Mouse (Mus musculus): Measurements from ENCODE around the gene Aacs. TPM values are rescaled to one million over a fixed set of nuclear protein-coding genes. Genes with fewer than 3 reads are reported as not detected.

Aacs gene
- polyA plus RNA-seq, 1 experiment from 2014 or later: 37.7 TPM

- H3K4me3 ChIP-seq (ENCODE audit: low read depth, low read length): peak overlapping the region; percentile 94
- DNase-seq (ENCODE audit: low spot score): peak; percentile 6
- no peaks in the 10 kb centered on the region for H3K27me3 ChIP-seq (replicated peaks; ENCODE audit: control insufficient read depth, insufficient read depth, low read length)
- no peaks in the 10 kb centered on the region for H3K9me3 ChIP-seq (ENCODE audit: control insufficient read depth, low read length)
- H3K4me1 ChIP-seq (ENCODE audit: control insufficient read depth, insufficient read depth, low read length): peaks cover 4% of the 10 kb centered on the region
- peak; percentile 5; the same call in 1 of the 2 replicates for ATAC-seq (ENCODE audit: low read depth)
- peak overlapping the region; percentile 89 for H3K4me2 ChIP-seq (ENCODE audit: low read depth, low read length)
- H3K9ac ChIP-seq (ENCODE audit: low read depth, low read length): peak overlapping the region; percentile 89
- no peaks in the 10 kb centered on the region for H3K36me3 ChIP-seq (ENCODE audit: control insufficient read depth, insufficient read depth, low read length)
- 20% methylated on average over 25 of the region's 27 CpGs for WGBS
- H3K27ac ChIP-seq (replicated peaks; ENCODE audit: low read depth, low read length): peak overlapping the region; percentile 67; the same call in 1 of the 2 replicates
These were observed 33.2 kb upstream of the Aacs start for GRCm38 (mm10) chr5:125442136-125442995.

- Histone ChIP-seq H3K27ac (replicated peaks; ENCODE audit: low read depth, low read length) (no peak overlapping the region), H3K4me2 (ENCODE audit: low read depth, low read length) (no peak overlapping the region), H3K36me3 (ENCODE audit: control insufficient read depth, insufficient read depth, low read length) (no peaks in the 10 kb centered on the region), H3K4me1 (ENCODE audit: control insufficient read depth, insufficient read depth, low read length) (peaks cover 4% of the 10 kb centered on the region), H3K4me3 (ENCODE audit: low read depth, low read length) (no peak overlapping the region), H3K27me3 (replicated peaks; ENCODE audit: control insufficient read depth, insufficient read depth, low read length) (no peaks in the 10 kb centered on the region), H3K9me3 (ENCODE audit: control insufficient read depth, low read length) (no peaks in the 10 kb centered on the region), H3K9ac (ENCODE audit: low read depth, low read length) (no peak overlapping the region)
- ATAC-seq (ENCODE audit: low read depth): no peak
- DNase-seq (ENCODE audit: low spot score): no peak
- 87% methylated on average over 5 of the region's 5 CpGs for WGBS
These were observed 32.3 kb upstream of the Aacs start for GRCm38 (mm10) chr5:125443335-125443734.

GRCm38 (mm10) chr5:125443915-125444314 lies 31.7 kb upstream of the Aacs start:
- 76% methylated on average over 3 of the region's 3 CpGs for WGBS
- Histone ChIP-seq H3K4me3 (ENCODE audit: low read depth, low read length) (no peak overlapping the region), H3K9me3 (ENCODE audit: control insufficient read depth, low read length) (no peaks in the 10 kb centered on the region), H3K27me3 (replicated peaks; ENCODE audit: control insufficient read depth, insufficient read depth, low read length) (no peaks in the 10 kb centered on the region), H3K36me3 (ENCODE audit: control insufficient read depth, insufficient read depth, low read length) (no peaks in the 10 kb centered on the region), H3K4me2 (ENCODE audit: low read depth, low read length) (no peak overlapping the region), H3K4me1 (ENCODE audit: control insufficient read depth, insufficient read depth, low read length) (peaks cover 4% of the 10 kb centered on the region), H3K27ac (replicated peaks; ENCODE audit: low read depth, low read length) (no peak overlapping the region), H3K9ac (ENCODE audit: low read depth, low read length) (no peak overlapping the region)
- ATAC-seq (ENCODE audit: low read depth): no peak
- DNase-seq (ENCODE audit: low spot score): no peak

- Histone ChIP-seq H3K27me3 (replicated peaks; ENCODE audit: control insufficient read depth, insufficient read depth, low read length) (no peaks in the 10 kb centered on the region), H3K4me1 (ENCODE audit: control insufficient read depth, insufficient read depth, low read length) (peaks cover 4% of the 10 kb centered on the region), H3K27ac (replicated peaks; ENCODE audit: low read depth, low read length) (no peak overlapping the region), H3K4me2 (ENCODE audit: low read depth, low read length) (no peak overlapping the region), H3K36me3 (ENCODE audit: control insufficient read depth, insufficient read depth, low read length) (no peaks in the 10 kb centered on the region), H3K9me3 (ENCODE audit: control insufficient read depth, low read length) (no peaks in the 10 kb centered on the region), H3K4me3 (ENCODE audit: low read depth, low read length) (no peak overlapping the region), H3K9ac (ENCODE audit: low read depth, low read length) (no peak overlapping the region)
- no peak for DNase-seq (ENCODE audit: low spot score)
- ATAC-seq (ENCODE audit: low read depth): no peak
- WGBS: 91% methylated on average over 4 of the region's 4 CpGs
These were observed 31.1 kb upstream of the Aacs start for GRCm38 (mm10) chr5:125444554-125444953.

- Histone ChIP-seq H3K9ac (ENCODE audit: low read depth, low read length) (no peak overlapping the region), H3K4me2 (ENCODE audit: low read depth, low read length) (no peak overlapping the region), H3K9me3 (ENCODE audit: control insufficient read depth, low read length) (no peaks in the 10 kb centered on the region), H3K27me3 (replicated peaks; ENCODE audit: control insufficient read depth, insufficient read depth, low read length) (no peaks in the 10 kb centered on the region), H3K4me1 (ENCODE audit: control insufficient read depth, insufficient read depth, low read length) (peaks cover 4% of the 10 kb centered on the region), H3K27ac (replicated peaks; ENCODE audit: low read depth, low read length) (no peak overlapping the region), H3K36me3 (ENCODE audit: control insufficient read depth, insufficient read depth, low read length) (no peaks in the 10 kb centered on the region), H3K4me3 (ENCODE audit: low read depth, low read length) (no peak overlapping the region)
- 79% methylated on average over 7 of the region's 7 CpGs for WGBS
- ATAC-seq (ENCODE audit: low read depth): no peak
- no peak for DNase-seq (ENCODE audit: low spot score)
These were observed 29.3 kb upstream of the Aacs start for GRCm38 (mm10) chr5:125446344-125446743.

- WGBS: 89% methylated on average over 3 of the region's 3 CpGs
- Histone ChIP-seq H3K36me3 (ENCODE audit: control insufficient read depth, insufficient read depth, low read length) (peaks cover 6% of the 10 kb centered on the region; the same call in 1 of the 2 replicates), H3K4me2 (ENCODE audit: low read depth, low read length) (no peak overlapping the region), H3K9me3 (ENCODE audit: control insufficient read depth, low read length) (no peaks in the 10 kb centered on the region), H3K4me3 (ENCODE audit: low read depth, low read length) (no peak overlapping the region), H3K9ac (ENCODE audit: low read depth, low read length) (no peak overlapping the region), H3K27ac (replicated peaks; ENCODE audit: low read depth, low read length) (no peak overlapping the region), H3K27me3 (replicated peaks; ENCODE audit: control insufficient read depth, insufficient read depth, low read length) (no peaks in the 10 kb centered on the region), H3K4me1 (ENCODE audit: control insufficient read depth, insufficient read depth, low read length) (no peaks in the 10 kb centered on the region)
- no peak for DNase-seq (ENCODE audit: low spot score)
- ATAC-seq (ENCODE audit: low read depth): no peak
These were observed 27.6 kb upstream of the Aacs start for GRCm38 (mm10) chr5:125448026-125448425.

- Histone ChIP-seq H3K9ac (ENCODE audit: low read depth, low read length) (no peak overlapping the region), H3K4me2 (ENCODE audit: low read depth, low read length) (no peak overlapping the region), H3K9me3 (ENCODE audit: control insufficient read depth, low read length) (no peaks in the 10 kb centered on the region), H3K27ac (replicated peaks; ENCODE audit: low read depth, low read length) (no peak overlapping the region), H3K36me3 (ENCODE audit: control insufficient read depth, insufficient read depth, low read length) (peaks cover 6% of the 10 kb centered on the region; the same call in 1 of the 2 replicates), H3K4me3 (ENCODE audit: low read depth, low read length) (no peak overlapping the region), H3K4me1 (ENCODE audit: control insufficient read depth, insufficient read depth, low read length) (no peaks in the 10 kb centered on the region), H3K27me3 (replicated peaks; ENCODE audit: control insufficient read depth, insufficient read depth, low read length) (no peaks in the 10 kb centered on the region)
- DNase-seq (ENCODE audit: low spot score): no peak
- no peak for ATAC-seq (ENCODE audit: low read depth)
- WGBS: 90% methylated on average over 4 of the region's 4 CpGs
These were observed 27.0 kb upstream of the Aacs start for GRCm38 (mm10) chr5:125448631-125449030.

- H3K27me3 ChIP-seq (replicated peaks; ENCODE audit: control insufficient read depth, insufficient read depth, low read length): no peaks in the 10 kb centered on the region
- DNase-seq (ENCODE audit: low spot score): no peak
- no peak overlapping the region for H3K27ac ChIP-seq (replicated peaks; ENCODE audit: low read depth, low read length)
- H3K4me1 ChIP-seq (ENCODE audit: control insufficient read depth, insufficient read depth, low read length): no peaks in the 10 kb centered on the region
- no peak overlapping the region for H3K9ac ChIP-seq (ENCODE audit: low read depth, low read length)
- peaks cover 10% of the 10 kb centered on the region; the same call in 1 of the 2 replicates for H3K36me3 ChIP-seq (ENCODE audit: control insufficient read depth, insufficient read depth, low read length)
- 71% methylated on average over 5 of the region's 5 CpGs for WGBS
- H3K4me2 ChIP-seq (ENCODE audit: low read depth, low read length): no peak overlapping the region
- no peaks in the 10 kb centered on the region for H3K9me3 ChIP-seq (ENCODE audit: control insufficient read depth, low read length)
- ATAC-seq (ENCODE audit: low read depth): no peak
- H3K4me3 ChIP-seq (ENCODE audit: low read depth, low read length): no peak overlapping the region
These were observed 26.3 kb upstream of the Aacs start for GRCm38 (mm10) chr5:125449306-125449705.

GRCm38 (mm10) chr5:125452573-125452972 lies 23.0 kb upstream of the Aacs start:
- no peak for ATAC-seq (ENCODE audit: low read depth)
- peaks cover 34% of the 10 kb centered on the region for H3K36me3 ChIP-seq (ENCODE audit: control insufficient read depth, insufficient read depth, low read length)
- H3K9ac ChIP-seq (ENCODE audit: low read depth, low read length): no peak overlapping the region
- no peak for DNase-seq (ENCODE audit: low spot score)
- no peak overlapping the region for H3K27ac ChIP-seq (replicated peaks; ENCODE audit: low read depth, low read length)
- no peaks in the 10 kb centered on the region for H3K4me1 ChIP-seq (ENCODE audit: control insufficient read depth, insufficient read depth, low read length)
- WGBS: 89% methylated on average over 9 of the region's 9 CpGs
- no peak overlapping the region for H3K4me2 ChIP-seq (ENCODE audit: low read depth, low read length)
- H3K9me3 ChIP-seq (ENCODE audit: control insufficient read depth, low read length): no peaks in the 10 kb centered on the region
- no peaks in the 10 kb centered on the region for H3K27me3 ChIP-seq (replicated peaks; ENCODE audit: control insufficient read depth, insufficient read depth, low read length)
- no peak overlapping the region for H3K4me3 ChIP-seq (ENCODE audit: low read depth, low read length)

Data from embryonic facial prominence, embryonic 14.5 days (tissue).